Mouse (Mus musculus) right cerebral cortex, postnatal 36 days (tissue): ENCODE data around the gene Tnfrsf9.

Experiments
- DNase-seq, 2 experiments: peaks; one replicate each; pipeline ENCODE4 v3.0.0; 2022; ENCODE audit warnings: low spot score in 2 of 2, mixed read lengths in 1 of 2

Gene Tnfrsf9

DNA sequence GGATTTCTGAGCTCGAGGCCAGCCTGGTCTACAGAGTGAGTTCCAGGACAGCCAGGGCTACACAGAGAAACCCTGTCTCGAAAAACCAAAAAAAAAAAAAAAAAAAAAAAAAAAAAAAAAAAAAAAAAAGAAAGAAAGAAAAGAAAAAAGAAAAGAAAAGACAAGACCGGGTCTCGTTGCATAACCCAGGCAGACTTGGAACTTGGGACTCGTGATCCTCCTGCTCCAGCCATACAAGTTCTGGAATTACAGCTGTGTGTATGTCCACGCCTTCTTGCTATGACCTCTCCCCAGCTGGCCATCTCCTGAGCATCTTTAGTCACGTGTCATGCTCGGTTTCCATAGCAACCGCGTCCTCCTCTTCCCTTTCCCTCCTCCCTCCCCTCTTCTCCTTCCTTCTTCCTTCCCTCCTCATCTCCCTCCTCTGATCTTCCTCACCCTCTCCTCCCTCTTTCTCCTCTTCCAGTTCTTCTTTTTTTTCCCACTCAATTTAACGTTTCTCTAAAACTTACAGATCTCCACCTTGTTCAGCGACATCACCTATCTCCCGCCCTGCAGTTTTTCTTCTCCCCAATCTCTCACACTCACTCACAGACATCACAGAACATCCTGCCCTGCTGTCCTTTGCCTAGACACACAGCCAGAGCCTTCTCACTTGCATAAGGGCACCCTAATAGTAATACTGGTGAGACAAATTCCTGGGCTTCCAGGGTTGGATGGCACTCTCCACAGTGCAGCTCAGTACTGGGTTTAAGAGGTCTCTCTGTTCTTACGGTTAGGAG is 12.8 kb downstream of the Tnfrsf9 start:
- DNase-seq, result no peak

DNA sequence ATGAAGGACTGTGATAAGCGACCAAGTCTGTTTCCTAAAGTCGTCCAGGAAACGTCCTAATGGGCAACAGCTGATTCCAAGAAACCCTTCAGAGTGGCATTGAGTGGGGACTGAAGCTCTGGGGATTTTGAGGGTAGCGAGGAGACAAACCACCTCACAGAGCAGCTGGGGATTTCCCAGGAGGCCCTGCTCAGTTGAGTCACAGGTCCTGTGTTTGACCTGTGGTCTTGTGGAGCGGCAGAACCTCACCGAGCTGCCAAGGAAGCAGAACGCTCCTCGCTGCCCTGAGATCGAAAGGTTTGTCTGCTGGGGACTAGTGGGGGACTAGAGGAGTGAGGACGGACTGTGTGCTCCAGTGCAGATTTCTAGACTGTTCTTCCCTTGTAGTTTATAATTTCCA is 13.4 kb downstream of the Tnfrsf9 start:
- no peak for DNase-seq

DNA sequence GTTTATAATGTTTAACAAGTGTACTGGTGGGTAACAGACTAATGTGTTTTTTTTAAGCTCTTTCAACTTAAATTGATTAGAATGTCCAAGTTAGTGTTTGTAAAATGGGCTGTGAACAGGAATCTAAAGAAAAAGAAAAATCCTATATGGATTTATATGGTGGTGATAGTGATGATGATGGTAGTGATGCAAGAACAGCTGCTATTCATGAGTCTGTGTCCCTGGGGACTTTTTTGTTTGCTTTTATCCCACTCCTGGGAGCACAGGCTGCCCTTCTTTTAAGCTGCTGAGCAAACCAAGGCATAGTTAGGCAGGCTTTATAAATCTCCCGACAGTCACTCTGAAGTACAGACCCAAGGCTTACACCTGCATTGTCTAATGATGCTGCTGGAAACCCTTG is 19.1 kb downstream of the Tnfrsf9 start:
- no peak for DNase-seq

DNA sequence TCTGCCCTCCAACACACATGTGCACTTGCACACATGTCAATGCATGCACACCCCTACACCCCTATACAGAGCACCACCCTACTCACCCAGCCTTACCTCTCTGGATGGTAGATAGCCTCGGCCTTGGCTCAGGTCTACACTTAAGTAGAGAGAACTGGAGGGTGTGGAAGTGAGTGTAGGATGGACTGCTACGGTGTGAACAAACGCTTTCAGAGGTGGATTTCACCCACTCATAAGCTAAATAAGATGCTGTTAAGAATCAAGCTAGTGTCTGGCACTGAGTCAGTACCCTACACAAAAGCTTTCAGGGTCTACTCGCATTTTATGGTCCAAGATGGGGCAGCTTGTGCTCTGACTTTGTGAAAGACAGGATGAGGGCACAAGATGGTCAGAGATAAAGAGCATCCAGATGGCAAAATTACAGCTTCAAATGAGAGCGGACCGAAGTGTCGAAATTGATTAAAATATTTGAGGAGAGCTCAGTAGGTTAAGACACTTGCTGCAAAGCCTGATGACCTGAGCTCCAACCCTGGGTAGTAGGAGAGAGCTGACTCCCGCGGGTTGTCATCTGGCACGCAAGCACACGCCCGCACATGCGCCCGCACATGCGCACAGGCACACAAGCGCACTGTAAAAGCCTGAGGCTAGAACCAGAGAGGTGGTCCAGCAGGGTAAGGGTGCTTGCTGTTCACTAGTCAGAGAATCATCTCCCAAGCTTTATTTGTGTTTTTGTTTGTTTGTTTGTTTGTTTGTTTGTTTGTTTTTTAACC is 23.1 kb downstream of the Tnfrsf9 start:
- DNase-seq, result no peak

DNA sequence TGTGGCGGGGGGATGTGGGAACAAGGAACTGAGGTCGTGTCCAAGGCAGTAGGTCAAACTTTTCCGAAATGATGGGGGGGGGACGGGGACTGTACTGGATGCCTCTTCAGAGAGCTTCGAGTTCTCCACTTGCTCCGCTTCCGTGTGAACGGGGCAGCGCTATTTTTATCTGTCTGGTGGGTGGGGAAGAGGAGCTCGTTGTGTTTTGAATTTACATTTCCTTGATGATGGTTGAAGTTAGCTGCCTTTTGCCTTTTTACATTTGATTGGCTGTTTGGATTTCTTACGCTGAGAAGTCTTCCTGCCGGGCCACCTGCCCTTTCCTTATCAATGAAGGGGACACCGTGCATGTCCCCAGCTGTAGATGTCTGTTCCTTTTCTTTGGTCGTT is 23.7 kb downstream of the Tnfrsf9 start:
- DNase-seq, result no peak

DNA sequence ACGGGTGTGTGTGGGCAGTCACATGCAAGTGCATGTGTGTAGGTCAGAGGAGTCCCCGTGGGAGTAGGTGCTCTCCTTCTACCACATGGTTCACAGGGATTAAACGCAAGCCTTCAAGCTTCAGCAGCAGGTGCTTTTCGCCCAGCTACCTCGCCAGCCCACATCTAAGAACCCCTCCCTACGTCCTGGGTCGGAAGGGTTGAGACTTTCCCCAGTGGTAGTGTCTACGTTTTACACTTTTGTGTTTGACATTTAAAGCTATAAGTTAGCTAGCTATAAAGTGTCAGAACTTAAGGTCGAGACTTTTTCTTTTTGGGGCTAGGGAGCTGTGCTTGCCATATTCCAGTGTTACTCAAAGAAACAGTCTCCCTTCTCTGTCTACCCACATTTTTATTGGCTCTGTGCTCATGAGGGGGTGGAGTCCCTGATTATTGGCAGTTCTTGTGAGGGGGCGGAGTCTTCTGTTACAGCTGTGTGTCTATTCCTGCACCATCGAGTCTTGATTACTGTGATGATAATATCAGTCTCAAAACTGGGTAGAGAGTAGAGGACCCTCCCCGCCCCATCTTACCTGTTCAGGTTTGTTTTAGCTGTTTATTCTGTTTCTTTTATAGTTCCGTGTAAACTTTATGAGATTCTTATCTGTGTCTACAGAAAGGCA is 25.8 kb downstream of the Tnfrsf9 start:
- no peak for DNase-seq

DNA sequence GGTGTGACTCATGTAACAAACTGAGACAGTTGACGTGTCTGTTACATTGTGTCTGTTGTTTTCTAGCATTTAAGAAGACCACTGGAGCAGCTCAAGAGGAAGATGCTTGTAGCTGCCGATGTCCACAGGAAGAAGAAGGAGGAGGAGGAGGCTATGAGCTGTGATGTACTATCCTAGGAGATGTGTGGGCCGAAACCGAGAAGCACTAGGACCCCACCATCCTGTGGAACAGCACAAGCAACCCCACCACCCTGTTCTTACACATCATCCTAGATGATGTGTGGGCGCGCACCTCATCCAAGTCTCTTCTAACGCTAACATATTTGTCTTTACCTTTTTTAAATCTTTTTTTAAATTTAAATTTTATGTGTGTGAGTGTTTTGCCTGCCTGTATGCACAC is 30.3 kb downstream of the Tnfrsf9 start:
- DNase-seq, result no peak

DNA sequence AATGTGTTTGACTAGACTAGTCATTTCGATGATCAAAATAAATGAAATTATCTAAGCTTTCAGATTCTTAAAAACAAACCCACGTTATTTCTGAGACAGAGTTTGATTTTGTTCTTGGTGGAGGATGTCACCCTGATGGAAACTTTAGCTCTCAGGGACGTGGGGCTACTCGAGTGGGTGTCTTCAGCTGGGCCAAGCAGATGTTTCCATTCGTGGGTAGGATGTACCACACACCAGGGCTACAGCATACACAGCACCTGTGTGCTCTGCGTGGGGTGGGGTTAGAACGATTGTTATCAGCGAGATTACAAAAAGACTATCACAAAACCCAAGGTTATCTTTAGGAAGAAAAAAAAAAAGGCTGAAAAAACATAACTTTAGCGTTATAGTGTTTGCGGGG is 36.6 kb downstream of the Tnfrsf9 start:
- DNase-seq, result no peak

DNA sequence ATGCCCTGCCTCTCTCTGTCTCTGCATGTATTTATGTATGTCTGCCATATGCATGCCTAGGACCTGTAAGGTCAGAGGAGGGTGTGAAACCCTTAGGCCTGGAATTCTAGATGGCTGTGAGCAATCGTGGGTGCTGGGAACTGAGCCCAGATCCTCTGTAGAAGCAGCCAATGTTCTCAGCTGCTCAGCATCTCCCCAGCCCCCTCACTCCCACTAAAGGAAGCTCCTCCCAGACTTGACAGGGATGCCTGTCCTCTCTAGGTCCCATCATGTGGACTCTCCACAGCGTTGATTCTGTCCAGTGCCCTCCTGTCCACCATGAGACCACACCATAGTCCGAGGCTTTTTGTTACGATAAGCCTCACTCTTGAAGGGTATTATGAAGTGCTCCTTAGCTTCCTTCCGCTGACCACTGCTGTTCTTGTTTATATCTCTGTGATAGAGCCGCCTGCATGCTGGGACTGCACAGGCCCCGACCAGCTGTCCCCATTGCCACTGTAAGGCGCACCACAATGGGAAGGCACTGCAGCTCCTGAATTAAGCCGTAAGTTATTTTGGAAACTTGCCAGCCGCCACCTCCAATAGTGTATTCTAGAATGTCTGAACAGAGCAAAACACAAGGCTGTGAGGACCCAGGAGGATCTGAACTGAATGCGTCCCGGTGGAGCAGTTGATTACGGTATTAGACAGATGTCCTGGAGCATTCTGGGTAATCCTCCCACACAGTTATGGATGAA is 42.2 kb downstream of the Tnfrsf9 start:
- no peak for DNase-seq

DNA sequence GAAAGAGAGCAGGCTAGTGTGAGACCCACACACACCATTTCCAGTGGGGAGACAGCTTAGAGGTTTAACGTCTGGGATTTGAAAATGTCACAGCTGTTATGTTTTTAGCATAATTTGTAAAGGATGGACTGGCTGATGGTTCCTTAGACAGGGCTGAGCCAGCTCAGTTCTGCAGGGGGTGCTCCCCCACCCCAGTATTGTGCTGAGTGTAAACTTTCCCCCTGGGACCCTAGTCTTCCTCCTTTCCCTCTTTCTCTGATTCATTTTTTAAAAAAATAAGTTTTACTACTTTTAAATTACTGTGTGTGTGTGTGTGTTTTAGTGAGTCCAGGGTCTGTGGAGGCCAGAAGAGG is 42.7 kb downstream of the Tnfrsf9 start:
- DNase-seq, result no peak

DNA sequence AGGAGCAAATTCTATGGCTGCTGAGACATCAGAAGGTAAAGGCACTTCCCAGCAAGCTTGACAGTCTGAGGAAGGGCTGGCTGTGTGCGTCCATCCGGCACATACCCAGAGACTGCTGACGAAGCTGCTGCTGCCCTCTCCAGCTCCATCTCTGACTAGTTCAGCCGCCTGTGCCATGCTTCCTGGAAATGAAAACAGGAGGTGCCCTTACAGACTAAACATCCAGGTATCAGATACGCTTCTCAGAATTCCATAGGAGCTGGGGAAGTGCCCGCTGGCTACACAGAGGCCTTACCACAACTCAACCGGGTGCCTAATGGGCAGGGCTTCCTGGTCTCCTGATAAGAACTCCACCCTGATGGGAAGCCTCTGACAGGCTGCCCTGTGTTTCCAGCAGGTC is 44.2 kb downstream of the Tnfrsf9 start:
- no peak for DNase-seq

DNA sequence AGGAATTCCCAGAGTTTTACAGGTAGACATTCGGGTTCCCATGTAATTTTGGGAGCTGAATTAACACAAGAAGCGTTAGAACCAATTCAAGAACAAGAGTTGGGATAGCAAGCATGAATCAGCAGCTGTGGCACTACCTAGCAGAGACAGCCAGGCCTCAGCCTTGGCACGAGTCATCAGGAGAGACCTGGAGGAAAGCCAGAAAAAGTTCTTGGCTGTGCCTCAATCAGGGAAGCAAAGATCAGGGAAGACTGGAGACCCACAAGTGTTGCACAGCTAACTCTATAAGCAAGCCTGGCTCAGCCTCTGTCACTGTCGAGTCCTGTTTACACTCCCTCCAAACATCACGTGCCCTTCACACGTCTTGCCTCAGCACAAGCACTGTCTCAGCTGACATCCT is 47.9 kb downstream of the Tnfrsf9 start:
- DNase-seq, result no peak

DNA sequence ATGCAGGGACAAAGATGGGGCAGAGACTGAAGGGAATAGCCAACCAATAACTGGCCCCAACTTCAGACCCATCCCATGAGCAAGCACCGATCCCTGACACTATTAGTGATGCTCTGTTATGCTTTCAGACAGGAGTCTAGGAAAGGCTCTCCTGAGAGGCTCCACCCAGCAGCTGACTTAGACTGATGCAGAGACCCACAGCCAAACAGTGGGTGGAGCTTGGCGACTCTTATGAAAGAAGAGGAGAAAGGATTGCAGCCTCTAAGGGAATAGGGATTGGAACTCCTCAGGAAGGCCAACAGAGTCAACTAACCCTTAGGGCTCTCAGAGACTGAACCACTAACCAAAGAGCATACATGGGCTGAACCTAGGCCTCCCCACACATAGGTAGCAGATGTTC is 49.3 kb downstream of the Tnfrsf9 start:
- no peak for DNase-seq

DNA sequence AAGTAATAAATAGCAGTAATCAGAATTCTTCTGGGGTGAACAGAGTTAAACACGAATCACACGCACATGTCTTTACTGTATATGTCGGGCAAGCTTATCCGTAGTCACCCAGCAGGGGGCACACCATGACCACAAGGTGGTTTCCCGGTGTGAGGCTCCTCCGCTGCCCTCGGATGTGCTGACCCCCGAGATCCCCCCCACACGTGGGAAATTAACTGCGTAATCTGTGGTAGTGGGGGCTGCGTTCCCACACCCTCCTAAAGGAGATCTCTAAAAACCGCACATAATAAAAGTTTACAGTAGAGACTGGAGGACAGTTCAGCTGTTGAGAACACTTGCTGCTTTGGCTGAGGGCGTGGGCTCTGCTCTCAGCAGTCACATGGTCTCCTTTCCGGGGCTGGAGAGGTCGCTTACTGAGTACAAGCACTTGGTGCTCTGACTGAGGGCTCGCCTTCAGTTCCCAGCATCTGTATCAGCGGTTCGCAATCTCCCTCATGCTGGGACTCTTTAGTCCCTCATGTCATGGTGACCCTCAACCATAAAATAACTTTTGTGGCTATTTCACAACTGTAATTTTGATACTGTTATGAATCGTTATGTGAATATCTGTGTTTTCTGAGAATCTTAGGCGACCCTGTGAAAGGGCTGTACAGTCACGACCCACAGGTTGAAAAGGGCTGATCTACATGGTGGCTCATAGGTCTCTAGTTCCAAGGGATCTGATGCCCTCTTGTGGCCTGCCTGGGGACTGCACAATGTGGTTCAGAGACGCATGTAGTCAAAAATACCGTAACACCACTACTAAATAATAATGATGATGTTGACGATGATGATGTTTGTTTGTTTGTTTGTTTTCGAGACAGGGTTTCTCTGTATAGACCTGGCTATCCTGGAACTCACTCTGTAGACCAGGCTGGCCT is 50.5 kb downstream of the Tnfrsf9 start:
- DNase-seq, result peak; percentile 69 to 77

DNA sequence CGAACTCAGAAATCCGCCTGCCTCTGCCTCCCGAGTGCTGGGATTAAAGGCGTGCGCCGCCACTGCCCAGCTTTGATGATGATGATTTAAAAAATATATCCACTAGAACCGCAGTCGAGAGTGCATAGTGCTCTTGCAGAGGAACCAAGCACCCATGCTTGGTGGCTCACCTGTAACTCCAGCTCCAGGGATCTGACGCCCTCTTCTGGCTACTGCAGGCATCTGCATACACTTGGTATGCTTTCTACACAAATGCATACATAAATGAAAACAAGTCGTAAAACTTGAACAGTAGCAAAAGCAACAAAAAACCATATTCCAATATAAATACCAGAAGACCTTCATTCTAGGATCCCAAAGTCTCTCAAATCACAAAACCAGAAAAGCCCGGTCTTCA is 51.2 kb downstream of the Tnfrsf9 start:
- DNase-seq, result no peak

DNA sequence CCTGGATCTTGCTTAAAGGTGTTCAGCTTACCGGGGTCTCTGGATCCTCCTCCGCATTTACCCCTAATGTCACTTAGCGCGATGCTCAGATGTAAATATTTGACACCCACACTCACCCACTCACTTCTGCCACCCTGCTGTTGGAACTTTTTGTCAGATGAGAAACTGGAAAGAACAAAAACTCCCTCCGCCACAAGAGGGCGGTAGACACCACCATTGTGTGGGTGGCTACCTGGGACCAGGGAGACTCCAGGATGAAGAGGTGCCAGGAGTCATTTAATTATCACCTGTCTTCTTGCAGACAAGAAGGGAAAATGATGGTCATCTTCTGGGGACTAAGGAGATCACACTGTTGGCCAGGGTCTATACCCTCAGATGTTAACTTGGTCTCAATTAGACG is 52.2 kb downstream of the Tnfrsf9 start:
- DNase-seq, result peak in 1 of 2 experiments; percentile 27

DNA sequence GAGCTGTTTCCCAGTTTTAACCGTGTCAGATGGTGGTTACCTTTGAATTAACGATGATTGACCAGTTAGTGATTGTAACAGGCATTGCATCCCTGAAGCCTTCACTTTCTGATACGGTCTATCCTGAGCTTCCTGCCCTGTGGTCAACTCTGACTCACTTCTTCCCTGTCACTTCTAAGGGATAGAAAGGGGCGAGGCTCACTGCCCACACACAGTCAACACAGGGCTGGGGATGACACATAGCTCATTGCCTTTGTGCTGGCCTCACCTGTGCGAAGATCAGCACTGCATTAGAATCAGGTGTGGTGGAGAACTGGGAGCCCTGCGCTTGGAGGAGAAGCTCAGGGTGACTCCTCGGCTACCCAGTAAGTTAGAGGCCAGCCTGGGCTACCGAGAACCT is 54.6 kb downstream of the Tnfrsf9 start:
- DNase-seq, result no peak

DNA sequence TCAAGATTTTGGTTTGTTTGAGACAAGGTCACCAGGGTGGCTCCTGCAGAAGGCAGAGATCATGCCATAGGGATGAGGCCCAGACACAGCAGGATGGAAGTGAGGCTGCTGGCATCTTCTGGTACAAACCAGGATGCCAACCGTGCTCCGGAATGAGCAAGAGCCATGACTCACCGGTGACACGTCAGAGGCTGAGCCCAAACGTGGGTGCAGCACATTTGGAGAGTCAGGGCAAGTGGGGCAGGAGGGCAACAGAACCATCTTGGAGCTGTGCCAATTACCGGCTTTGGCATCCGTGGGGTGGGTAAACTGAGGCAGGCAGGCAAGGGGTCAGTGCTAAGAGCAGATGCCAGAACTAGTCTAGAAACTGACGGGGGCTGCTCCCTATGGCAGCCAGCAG is 58.9 kb downstream of the Tnfrsf9 start:
- no peak for DNase-seq

DNA sequence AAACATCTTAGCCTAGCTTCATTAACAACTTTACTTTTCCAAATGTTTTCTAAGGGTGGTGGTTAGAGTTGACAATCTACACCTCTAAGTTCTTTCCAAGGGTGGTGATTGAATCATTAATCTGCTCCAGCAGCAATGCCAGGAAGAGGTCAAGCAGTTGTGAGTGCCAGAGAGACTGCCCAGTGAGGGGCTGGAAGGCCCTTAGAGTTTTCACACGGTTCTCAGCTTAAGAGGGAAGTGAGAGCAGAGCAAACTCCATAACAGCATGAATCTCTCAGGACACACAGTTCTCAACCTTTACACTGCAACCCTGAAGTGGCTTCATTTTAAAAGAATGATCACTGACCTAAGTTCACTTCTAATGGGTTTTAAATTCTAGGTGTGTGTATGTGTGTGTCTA is 60.8 kb downstream of the Tnfrsf9 start:
- DNase-seq, result no peak

DNA sequence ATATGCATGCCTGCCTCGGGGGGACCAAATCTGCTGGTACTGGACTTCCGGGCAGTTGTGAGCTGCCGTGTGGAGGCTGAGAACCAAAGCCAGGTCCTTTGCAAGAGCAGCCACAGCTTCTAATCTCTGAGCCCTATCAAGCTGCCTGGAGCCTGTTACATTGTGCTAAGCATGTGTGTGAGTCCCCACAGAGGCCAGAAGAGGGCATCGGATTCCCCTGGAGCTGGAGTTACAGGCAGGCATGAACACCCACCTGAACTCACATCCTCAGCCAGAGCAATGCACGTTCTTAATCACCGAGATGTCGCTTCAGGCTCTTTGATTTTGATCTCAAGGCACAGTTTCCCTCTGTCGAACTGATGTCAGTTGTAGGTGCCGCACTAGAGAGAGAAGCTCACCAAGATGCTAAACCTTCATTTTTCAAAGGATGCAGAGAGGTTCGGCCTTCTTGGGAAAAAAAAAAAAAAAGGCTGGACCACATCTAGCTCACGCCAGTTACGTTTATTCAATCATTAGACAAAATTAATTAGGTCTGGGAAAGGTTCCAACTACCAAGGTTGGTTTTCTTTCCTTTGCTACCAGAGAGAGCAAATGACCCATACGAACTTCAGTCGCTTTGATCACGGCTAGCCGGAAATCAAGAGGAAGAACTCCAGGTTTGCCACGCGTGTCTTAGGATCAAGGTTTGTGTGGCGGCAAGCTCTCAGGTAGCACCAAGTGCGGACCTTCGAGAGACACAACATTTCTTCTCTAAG is 64.0 kb downstream of the Tnfrsf9 start:
- DNase-seq, result no peak
